Mouse (Mus musculus) heart, postnatal 0 days (tissue): Measurements from ENCODE around the gene Mrnip. TPM values are rescaled to one million over a fixed set of nuclear protein-coding genes. Genes with fewer than 3 reads are reported as not detected.

Source experiments
- ATAC-seq: fragments of 200-750 bp; cut with Nextera tagmentation; 2 replicates; pipeline ENCODE4 v1.8.0; 2017; ENCODE audit warnings: low read depth, moderate number of reproducible peaks, moderate library complexity; ENCODE audit not compliant: insufficient read depth
- DNase-seq: peaks from one replicate; pipeline ENCODE4 v3.0.0-alpha.2; 2016; ENCODE audit warnings: low spot score
- H3K27ac ChIP-seq: fragments of 300-500 bp; sonication (generic); 2 replicates; pipeline ENCODE4 v1.5.1; 2014; ENCODE audit warnings: low read depth, mild to moderate bottlenecking
- H3K27me3 ChIP-seq: fragments of 300-500 bp; sonication (generic); 2 replicates; pipeline ENCODE4 v1.6.1; 2014; ENCODE audit warnings: low read length, mixed read lengths; ENCODE audit not compliant: control insufficient read depth, insufficient read depth
- H3K36me3 ChIP-seq: fragments of 300-500 bp; sonication (generic); replicated peaks from 2 replicates; pipeline ENCODE4 v1.6.1; 2014; ENCODE audit warnings: low read length, mixed read lengths; ENCODE audit not compliant: control insufficient read depth, insufficient read depth
- H3K4me1 ChIP-seq: fragments of 300-500 bp; sonication (generic); 2 replicates; pipeline ENCODE4 v1.6.1; 2014; ENCODE audit warnings: antibody characterized with exemption; ENCODE audit not compliant: control insufficient read depth, insufficient read depth
- H3K4me2 ChIP-seq: fragments of 300-500 bp; sonication (generic); 2 replicates; pipeline ENCODE4 v1.6.1; 2014; ENCODE audit warnings: low read depth, mild to moderate bottlenecking, low read length, moderate library complexity
- H3K4me3 ChIP-seq: fragments of 300-500 bp; sonication (generic); 2 replicates; pipeline ENCODE4 v1.5.1; 2014; ENCODE audit warnings: low read depth, low read length
- H3K9ac ChIP-seq: fragments of 300-500 bp; sonication (generic); replicated peaks from 2 replicates; pipeline ENCODE4 v1.6.1; 2014; ENCODE audit warnings: low read depth, low read length, mixed read lengths
- H3K9me3 ChIP-seq: fragments of 300-500 bp; sonication (generic); replicated peaks from 2 replicates; pipeline ENCODE4 v1.6.1; 2016; ENCODE audit warnings: low read length; ENCODE audit not compliant: control insufficient read depth
- CTCF ChIP-seq: IDR thresholded peaks from 2 replicates; pipeline ENCODE4 v1.5.1; 2016; ENCODE audit warnings: antibody characterized with exemption, control low read depth, low read depth
- EP300 ChIP-seq: IDR thresholded peaks from 2 replicates; pipeline ENCODE4 v1.6.1; 2016; ENCODE audit warnings: antibody characterized with exemption, low read depth
- WGBS: fragments of 180-500 bp; shearing (Covaris S2); extraction: QIAGEN DNeasy Blood & Tissue Kit; methylation state at CpG from one replicate; pipeline ENCODE4 v1.1.7; 2014; 5-methylcytosine and 5-hydroxymethylcytosine counted together
- polyA plus RNA-seq: library from polyadenylated mRNA; unstranded; fragments of >200 nt; fragmentation: Nextera tagmentation; extraction: Ambion mirVana; gene quantifications from 2 replicates; pipeline ENCODE4 v1.2.1, GENCODE M21; 2015
- total RNA-seq: library from RNA; depleted of rRNA; stranded (reverse); fragments of >200 nt; gene quantifications from 2 replicates; pipeline ENCODE4 v1.2.3, GENCODE M21; 2014; ENCODE audit warnings: low replicate concordance

Gene Mrnip
- total and polyA plus RNA-seq, 2 experiments from 2014 or later, result 7.9 to 18.6 TPM

DNA sequence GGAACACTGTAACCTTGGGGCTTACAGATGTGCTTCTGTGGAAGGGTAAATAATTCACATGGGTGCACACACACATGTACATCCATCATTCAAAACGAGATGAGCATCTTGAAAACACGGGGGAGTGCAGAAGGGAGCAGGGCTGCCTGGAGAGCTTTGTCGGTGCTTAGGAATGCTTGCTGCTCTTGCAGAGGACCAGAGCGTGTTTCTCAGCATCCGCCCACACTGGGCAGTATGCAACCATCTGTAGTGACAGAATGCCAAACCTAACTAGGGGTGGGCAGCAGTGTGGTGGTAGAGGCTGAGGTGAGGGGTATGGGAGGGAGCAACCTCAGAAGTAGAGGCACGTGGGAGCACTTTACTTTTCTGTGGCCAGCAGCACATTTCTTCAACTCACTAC is 2.9 kb downstream of the Mrnip start:
- Histone ChIP-seq H3K4me3 (no peak overlapping the region), H3K4me2 (no peak overlapping the region), H3K9ac (no peak overlapping the region), H3K36me3 (peaks cover 8% of the 10 kb centered on the region), H3K27ac (no peak overlapping the region), H3K4me1 (peaks cover 6% of the 10 kb centered on the region), H3K9me3 (no peaks in the 10 kb centered on the region), H3K27me3 (no peaks in the 10 kb centered on the region)
- DNase-seq, result no peak
- WGBS, result 60% methylated on average over 6 of the region's 6 CpGs
- TF ChIP-seq EP300 (no peak), CTCF (no peak)
- ATAC-seq, result no peak

DNA sequence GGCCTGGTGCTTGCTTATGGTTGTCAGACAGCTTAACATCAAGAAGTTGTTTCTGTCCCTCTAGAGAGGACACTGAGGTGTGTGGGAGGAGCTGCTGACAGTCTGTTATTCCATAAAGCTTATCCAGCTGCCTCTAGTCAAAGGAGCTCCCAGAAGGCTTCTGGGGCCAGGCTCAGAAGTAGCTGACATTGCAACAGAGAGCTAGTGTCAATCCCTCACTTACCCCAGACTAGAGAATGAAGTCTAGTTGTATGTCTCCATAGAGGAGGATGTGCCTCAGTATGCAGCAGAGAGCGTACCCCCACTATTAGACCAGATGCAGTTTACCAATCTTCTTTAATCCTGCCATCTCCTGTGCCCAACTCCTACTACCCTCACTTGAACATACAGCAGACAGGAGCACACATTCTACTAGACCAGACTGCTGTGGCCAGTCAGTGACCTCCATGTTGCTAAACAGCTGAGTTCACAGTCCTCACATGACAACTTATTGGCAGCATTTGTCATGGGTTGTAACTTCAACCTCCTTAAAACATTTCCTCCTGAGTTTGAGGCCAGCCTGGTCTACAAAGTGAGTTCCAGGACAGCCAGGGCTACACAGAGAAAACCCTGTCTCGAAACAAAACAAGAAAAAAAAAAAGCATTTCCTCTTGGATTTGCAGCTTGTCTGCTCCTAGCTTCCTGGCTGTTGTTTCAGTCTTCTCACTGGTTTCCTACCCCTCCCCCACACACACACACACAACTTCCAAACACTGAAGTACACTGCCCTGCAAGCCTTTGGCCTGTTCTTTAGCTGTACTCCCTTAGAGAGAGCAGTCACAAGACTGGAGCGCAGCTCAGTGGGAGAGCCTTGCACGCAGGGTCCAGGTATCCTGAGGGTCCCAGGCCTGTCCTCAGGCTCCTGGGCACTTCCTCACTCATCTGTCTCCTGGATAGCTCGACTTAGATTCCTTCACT is 4.6 kb downstream of the Mrnip start:
- peaks cover 6% of the 10 kb centered on the region for H3K4me1 ChIP-seq
- H3K4me2 ChIP-seq, result no peak overlapping the region
- no peak for ATAC-seq
- 0 out of 2 replicates have a peak overlapping the region, but pooled peaks have one; percentile 3 for H3K27ac ChIP-seq
- DNase-seq, result no peak
- WGBS, result 69% methylated on average over 5 of the region's 5 CpGs
- no peaks in the 10 kb centered on the region for H3K9me3 ChIP-seq
- peaks cover 8% of the 10 kb centered on the region for H3K36me3 ChIP-seq
- no peak overlapping the region for H3K4me3 ChIP-seq
- TF ChIP-seq EP300, result no peak
- TF ChIP-seq CTCF, result no peak
- no peaks in the 10 kb centered on the region for H3K27me3 ChIP-seq
- H3K9ac ChIP-seq, result no peak overlapping the region

DNA sequence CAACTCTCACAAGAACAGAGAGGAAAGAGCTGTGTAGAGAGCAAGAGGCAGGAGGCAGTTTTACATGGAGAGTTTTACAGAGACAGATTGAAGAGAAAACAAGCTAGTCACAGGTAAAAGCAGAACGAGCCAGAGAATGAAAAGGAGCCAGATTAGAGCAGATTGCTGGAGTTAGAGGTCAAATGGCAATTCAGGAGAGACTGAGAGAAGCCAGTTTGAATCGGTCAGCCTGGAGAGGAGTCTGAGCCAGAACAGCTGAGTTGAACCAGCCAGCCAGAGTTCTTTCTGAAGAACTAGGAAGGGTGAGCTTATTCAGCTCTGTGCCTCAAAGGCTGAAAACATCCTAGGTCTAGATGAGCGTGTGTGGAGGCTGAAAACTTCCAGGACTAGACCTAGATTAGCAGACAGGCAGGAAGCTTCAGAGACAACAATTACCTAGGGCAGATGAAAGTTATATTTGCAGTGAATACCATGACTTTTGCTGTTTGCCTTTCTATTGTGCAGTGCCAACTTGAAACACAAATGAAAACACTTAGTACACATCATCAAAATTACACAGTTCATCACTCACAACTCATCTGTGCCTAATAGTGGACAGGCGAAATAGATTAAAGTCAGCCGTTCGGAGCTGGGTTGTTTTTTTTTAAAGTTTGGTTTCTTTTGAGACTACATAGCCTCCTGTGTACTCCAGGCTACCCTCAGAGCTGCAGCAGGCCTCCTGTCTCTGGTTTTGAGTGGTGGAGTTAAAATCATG is 6.4 kb downstream of the Mrnip start:
- H3K9ac ChIP-seq, result no peak overlapping the region
- no peak overlapping the region for H3K4me3 ChIP-seq
- no peak for DNase-seq
- H3K4me2 ChIP-seq, result no peak overlapping the region
- TF ChIP-seq CTCF (no peak), EP300 (no peak)
- ATAC-seq, result no peak
- no peaks in the 10 kb centered on the region for H3K4me1 ChIP-seq
- H3K27ac ChIP-seq, result no peak overlapping the region
- H3K27me3 ChIP-seq, result no peaks in the 10 kb centered on the region
- H3K9me3 ChIP-seq, result no peaks in the 10 kb centered on the region
- peaks cover 8% of the 10 kb centered on the region for H3K36me3 ChIP-seq
- 68% methylated on average over 6 of the region's 6 CpGs for WGBS

DNA sequence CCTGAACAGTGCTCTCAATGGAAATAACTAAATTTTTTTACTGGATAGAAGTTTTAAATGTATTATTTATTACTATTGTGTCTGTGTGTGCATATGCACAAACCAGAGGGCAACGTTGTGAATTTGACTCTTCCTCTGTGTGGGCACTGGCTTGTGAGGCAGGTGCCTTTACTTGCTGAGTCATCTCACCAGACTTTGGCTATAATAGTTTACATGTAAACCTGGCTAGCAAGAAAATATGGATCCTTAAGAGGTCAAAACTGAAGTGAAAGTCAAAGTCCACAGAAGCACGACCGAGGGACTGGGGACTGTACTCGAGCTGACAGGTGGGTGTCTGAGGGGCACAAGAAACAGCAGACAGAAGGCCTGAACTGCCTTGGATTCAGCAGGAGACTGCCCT is 8.5 kb downstream of the Mrnip start:
- TF ChIP-seq EP300, result no peak
- TF ChIP-seq CTCF, result no peak
- Histone ChIP-seq H3K27ac (no peak overlapping the region), H3K4me2 (no peak overlapping the region), H3K27me3 (no peaks in the 10 kb centered on the region), H3K36me3 (no peaks in the 10 kb centered on the region), H3K9me3 (no peaks in the 10 kb centered on the region), H3K4me1 (no peaks in the 10 kb centered on the region), H3K4me3 (no peak overlapping the region), H3K9ac (no peak overlapping the region)
- WGBS, result 75% methylated on average over 4 of the region's 4 CpGs
- DNase-seq (no peak), ATAC-seq (no peak)

DNA sequence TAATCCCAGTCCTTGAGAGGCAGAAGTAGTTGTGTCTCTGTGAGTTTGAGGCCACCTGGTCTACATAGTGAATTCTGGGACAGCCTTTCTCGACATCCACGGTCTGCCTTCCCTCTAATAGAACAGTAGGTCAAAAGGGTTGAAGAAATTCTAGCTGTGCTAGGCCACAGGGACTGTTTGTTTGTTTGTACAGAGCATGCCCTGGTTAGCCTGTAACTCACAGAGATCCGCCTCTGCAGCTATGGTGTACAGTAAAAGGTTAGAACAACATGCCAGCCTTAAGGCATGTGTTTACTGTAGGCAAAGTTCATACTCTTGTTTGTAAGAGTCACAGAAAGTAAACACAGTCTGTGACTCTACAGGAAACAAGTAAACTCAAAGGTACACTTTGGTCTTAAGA is 10.5 kb downstream of the Mrnip start:
- no peak for ATAC-seq

More for the DNA sequence above, 10.5 kb downstream of the Mrnip start:
- no peak overlapping the region for H3K4me3 ChIP-seq
- no peak overlapping the region for H3K27ac ChIP-seq
- no peak for TF ChIP-seq CTCF
- no peak for TF ChIP-seq EP300
- no peak overlapping the region for H3K4me2 ChIP-seq
- WGBS, result 79% methylated on average over 3 of the region's 3 CpGs
- no peak overlapping the region for H3K9ac ChIP-seq
- DNase-seq, result no peak
- no peaks in the 10 kb centered on the region for H3K9me3 ChIP-seq
- no peaks in the 10 kb centered on the region for H3K4me1 ChIP-seq
- H3K36me3 ChIP-seq, result no peaks in the 10 kb centered on the region
- H3K27me3 ChIP-seq, result no peaks in the 10 kb centered on the region
